Mouse (Mus musculus) CH12.LX (cell line): ENCODE measurements at regions not wholly inside any gene's neighbourhood (a gene's known extent, or its start where the extent isn't known, plus 50 kb on each side); places are given as distances from the start of the nearest gene placed in this dataset.

Source experiments
- DNase-seq: peaks from one replicate; pipeline ENCODE4 v3.0.0-alpha.2; 2013; ENCODE audit errors: extremely low read depth
- H3K27ac ChIP-seq: 2 replicates; pipeline ENCODE4 v1.5.1; 2012; ENCODE audit warnings: low read depth, mild to moderate bottlenecking, control low read depth, moderate library complexity; ENCODE audit not compliant: insufficient read depth
- H3K27me3 ChIP-seq: replicated peaks from 2 replicates; pipeline ENCODE3; 2012; ENCODE audit warnings: inconsistent platforms
- H3K36me3 ChIP-seq, 2 experiments: replicated peaks in 1 of 2; 2 replicates each; pipeline versions ENCODE3 to v1.6.1; 2012; ENCODE audit warnings: inconsistent platforms in 1 of 2, low read length in 1 of 2, mild to moderate bottlenecking in 1 of 2, mixed read lengths in 1 of 2, moderate library complexity in 1 of 2; ENCODE audit not compliant: control insufficient read depth in 1 of 2, insufficient read depth in 1 of 2
- H3K4me1 ChIP-seq, 2 experiments: 2 replicates each; pipeline ENCODE4 v1.6.1; 2012; ENCODE audit warnings: inconsistent platforms in 1 of 2, moderate library complexity in 1 of 2; ENCODE audit not compliant: insufficient read depth in 2 of 2, control insufficient read depth in 1 of 2
- H3K4me2 ChIP-seq: 2 replicates; pipeline ENCODE4 v1.6.1; 2012; ENCODE audit warnings: low read depth, mild to moderate bottlenecking, control low read depth; ENCODE audit not compliant: poor library complexity, insufficient read depth, severe bottlenecking
- H3K4me3 ChIP-seq, 3 experiments: fragments of 150-350 bp in 1 of 3; sonication (generic) in 1 of 3; replicated peaks in 1 of 3; 2 replicates each; pipeline versions ENCODE3 to v1.5.1; 2011 to 2012; ENCODE audit warnings: low read depth in 2 of 3, low read length in 2 of 3, mild to moderate bottlenecking in 2 of 3, moderate library complexity in 2 of 3, control low read depth in 1 of 3, improper control_type of control experiment in 1 of 3, inconsistent platforms in 1 of 3, mixed read lengths in 1 of 3; ENCODE audit not compliant: poor library complexity in 1 of 3
- H3K79me2 ChIP-seq: replicated peaks from 2 replicates; pipeline ENCODE4 v1.6.1; 2012; ENCODE audit warnings: mild to moderate bottlenecking, moderate library complexity; ENCODE audit not compliant: control insufficient read depth, poor library complexity, insufficient read depth, severe bottlenecking; ENCODE audit errors: extremely low read depth
- H3K9ac ChIP-seq: 2 replicates; pipeline ENCODE4 v1.6.1; 2012; ENCODE audit warnings: low read depth, mild to moderate bottlenecking, control low read depth, moderate library complexity; ENCODE audit not compliant: insufficient read depth
- H3K9me3 ChIP-seq: replicated peaks from 2 replicates; pipeline ENCODE3; 2012; ENCODE audit warnings: low read length, inconsistent platforms, mixed read lengths
- BHLHE40 ChIP-seq: IDR thresholded peaks from 2 replicates; pipeline ENCODE4 v1.6.1; 2011; ENCODE audit warnings: mild to moderate bottlenecking, low read depth, low read length, improper control_type of control experiment
- CHD2 ChIP-seq: IDR thresholded peaks from 2 replicates; pipeline ENCODE4 v1.6.1; 2011; ENCODE audit warnings: low read length, improper control_type of control experiment
- E2F4 ChIP-seq: IDR thresholded peaks from 2 replicates; pipeline ENCODE4 v1.6.1; 2011; ENCODE audit warnings: low read depth, low read length, improper control_type of control experiment; ENCODE audit not compliant: insufficient replicate concordance
- EP300 ChIP-seq: IDR thresholded peaks from 2 replicates; pipeline ENCODE4 v1.6.1; 2011; ENCODE audit warnings: low read length, improper control_type of control experiment
- GABPA ChIP-seq: IDR thresholded peaks from 2 replicates; pipeline ENCODE4 v1.6.1; 2012; ENCODE audit warnings: low read depth, low read length, improper control_type of control experiment, inconsistent platforms; ENCODE audit not compliant: insufficient replicate concordance
- IRF4 ChIP-seq: IDR thresholded peaks from 2 replicates; pipeline ENCODE4 v1.6.1; 2014; ENCODE audit warnings: low read depth, mild to moderate bottlenecking, inconsistent platforms, low read length, improper control_type of control experiment
- JUN ChIP-seq: IDR thresholded peaks from 2 replicates; pipeline ENCODE4 v1.6.1; 2011; ENCODE audit warnings: low read depth, mild to moderate bottlenecking, low read length, improper control_type of control experiment, moderate library complexity; ENCODE audit not compliant: insufficient read depth
- JUND ChIP-seq: conservative IDR thresholded peaks from 2 replicates; pipeline ENCODE4 v1.6.1; 2011; ENCODE audit warnings: low read depth, low read length, improper control_type of control experiment
- KAT2A ChIP-seq: IDR thresholded peaks from 2 replicates; pipeline ENCODE4 v1.6.1; 2012; ENCODE audit warnings: low read length, improper control_type of control experiment, inconsistent platforms; ENCODE audit not compliant: insufficient replicate concordance
- MAFK ChIP-seq: IDR thresholded peaks from 2 replicates; pipeline ENCODE4 v1.6.1; 2011; ENCODE audit warnings: low read length, improper control_type of control experiment; ENCODE audit not compliant: insufficient replicate concordance
- MEF2A ChIP-seq: IDR thresholded peaks from 2 replicates; pipeline ENCODE4 v1.6.1; 2014; ENCODE audit warnings: low read depth, mild to moderate bottlenecking, inconsistent platforms, low read length, improper control_type of control experiment, borderline replicate concordance
- MXI1 ChIP-seq: IDR thresholded peaks from 2 replicates; pipeline ENCODE4 v1.6.1; 2011; ENCODE audit warnings: mild to moderate bottlenecking, low read depth, low read length, improper control_type of control experiment
- NELFE ChIP-seq: IDR thresholded peaks from 2 replicates; pipeline ENCODE4 v1.6.1; 2011; ENCODE audit warnings: low read depth, low read length, improper control_type of control experiment
- NRF1 ChIP-seq: IDR thresholded peaks from 2 replicates; pipeline ENCODE4 v1.6.1; 2014; ENCODE audit warnings: low read depth, mild to moderate bottlenecking, inconsistent platforms, low read length, improper control_type of control experiment, moderate library complexity
- PAX5 ChIP-seq: IDR thresholded peaks from 2 replicates; pipeline ENCODE4 v1.6.1; 2012; ENCODE audit warnings: low read length, inconsistent platforms, mixed read lengths
- RAD21 ChIP-seq: IDR thresholded peaks from 2 replicates; pipeline ENCODE4 v1.6.1; 2011; ENCODE audit warnings: low read depth, mild to moderate bottlenecking, low read length, improper control_type of control experiment, moderate library complexity
- SIN3A ChIP-seq: IDR thresholded peaks from 2 replicates; pipeline ENCODE4 v1.6.1; 2012; ENCODE audit warnings: low read length, improper control_type of control experiment, inconsistent platforms
- SMC3 ChIP-seq: IDR thresholded peaks from 2 replicates; pipeline ENCODE4 v1.6.1; 2011; ENCODE audit warnings: low read depth, low read length, improper control_type of control experiment
- TBP ChIP-seq: conservative IDR thresholded peaks from 2 replicates; pipeline ENCODE4 v1.6.1; 2011; ENCODE audit warnings: low read depth, low read length, improper control_type of control experiment
- TCF12 ChIP-seq: IDR thresholded peaks from 2 replicates; pipeline ENCODE4 v1.6.1; 2014; ENCODE audit warnings: low read depth, mild to moderate bottlenecking, inconsistent platforms, low read length, improper control_type of control experiment
- USF2 ChIP-seq: conservative IDR thresholded peaks from 2 replicates; pipeline ENCODE4 v1.6.1; 2011; ENCODE audit warnings: low read depth, low read length, improper control_type of control experiment
- ZKSCAN1 ChIP-seq: IDR thresholded peaks from 2 replicates; pipeline ENCODE4 v1.6.1; 2012; ENCODE audit warnings: low read depth, inconsistent platforms, low read length, improper control_type of control experiment, borderline replicate concordance
- dilution Hi-C: fragments of 300-500 bp; cut with MboI; formaldehyde crosslinking; loops from 2 replicates; pipeline ENCODE4 v1.14.3; 2020; ENCODE audit warnings: low sequenced_read_pairs; ENCODE audit not compliant: extremely low pct_unique_long_range_greater_than_20kb, extremely low pct_ligation_motif_present
- in situ Hi-C: fragments of 300-500 bp; cut with MboI; formaldehyde crosslinking; loops from 3 replicates; pipeline ENCODE4 v1.14.3; 2019; ENCODE audit warnings: low sequenced_read_pairs, low pct_ligation_motif_present, low pct_unique_long_range_greater_than_20kb, mixed read lengths

DNA sequence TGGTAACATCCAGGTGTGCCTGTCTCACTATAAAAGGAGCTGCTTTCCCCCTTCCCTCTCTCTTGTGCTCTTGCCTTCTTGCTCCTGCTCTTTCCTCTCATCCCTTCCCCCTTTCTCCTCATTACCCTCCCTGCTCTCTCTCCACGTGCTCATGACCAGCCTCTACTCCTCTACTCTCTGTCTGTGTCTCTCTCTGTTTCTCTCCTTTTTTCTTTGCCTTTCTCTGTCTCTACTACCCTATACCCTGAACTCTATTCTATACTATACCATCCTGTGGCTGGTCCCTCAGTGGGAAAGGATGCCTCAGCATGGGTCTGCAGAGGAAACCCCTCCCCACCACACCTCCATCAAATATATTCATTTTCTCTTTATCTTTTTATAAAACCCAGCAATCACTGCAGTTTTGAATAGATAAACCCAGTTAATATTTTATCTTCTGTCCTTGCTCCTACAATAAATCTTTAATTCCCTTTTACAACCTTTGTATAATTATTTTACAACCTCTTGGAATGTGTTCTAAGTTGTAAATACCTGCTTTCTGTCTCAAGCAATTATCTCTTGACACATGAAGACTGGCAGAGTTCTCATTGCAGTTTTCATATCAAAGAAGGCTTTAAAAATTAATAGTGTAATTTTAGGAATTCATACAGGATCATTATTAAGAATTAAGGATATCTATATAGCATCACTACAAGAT is 127.1 kb upstream of the Gnai1 start:
- H3K9ac ChIP-seq, result no peak overlapping the region
- no peaks in the 10 kb centered on the region for H3K36me3 ChIP-seq
- TF ChIP-seq E2F4 (no peak), SMC3 (no peak), NRF1 (no peak), GABPA (no peak)
- H3K4me3 ChIP-seq, result no peak overlapping the region
- H3K27me3 ChIP-seq, result no peaks in the 10 kb centered on the region
- no peaks in the 10 kb centered on the region for H3K9me3 ChIP-seq
- H3K79me2 ChIP-seq, result no peaks in the 10 kb centered on the region
- no peak for DNase-seq
- no peak overlapping the region for H3K27ac ChIP-seq
- no peaks in the 10 kb centered on the region for H3K4me1 ChIP-seq
- in situ Hi-C loops (no loop called here), dilution Hi-C loops (no loop called here)
- H3K4me2 ChIP-seq, result no peak overlapping the region

DNA sequence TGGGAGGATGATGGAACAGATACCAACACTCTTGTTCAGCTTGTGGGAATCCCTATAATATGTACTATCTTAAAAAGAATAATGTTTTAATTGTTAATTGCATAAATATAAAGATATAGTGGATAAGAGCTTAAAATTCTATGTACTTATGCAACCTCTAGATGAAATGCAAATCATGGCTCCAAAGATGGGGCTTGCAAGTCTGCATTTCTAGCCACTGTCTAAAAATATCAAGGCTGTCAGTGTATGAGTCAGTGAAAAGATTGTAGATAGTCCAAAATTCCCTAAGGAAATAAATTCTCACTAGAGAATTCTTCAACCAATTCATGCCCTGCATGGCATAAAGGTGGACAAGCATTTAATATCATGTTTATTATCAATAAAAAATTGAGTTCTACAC is 124.2 kb upstream of the Gnai1 start:
- Histone ChIP-seq H3K27me3 (no peaks in the 10 kb centered on the region), H3K4me2 (no peak overlapping the region), H3K9ac (no peak overlapping the region), H3K4me1 (no peaks in the 10 kb centered on the region), H3K79me2 (no peaks in the 10 kb centered on the region), H3K9me3 (no peaks in the 10 kb centered on the region), H3K36me3 (no peaks in the 10 kb centered on the region), H3K4me3 (no peak overlapping the region), H3K27ac (no peak overlapping the region)
- DNase-seq, result no peak
- in situ Hi-C loops (no loop called here), dilution Hi-C loops (no loop called here)
- no peak for TF ChIP-seq RAD21
- no peak for TF ChIP-seq PAX5
- no peak for TF ChIP-seq SIN3A
- no peak for TF ChIP-seq JUN
- TF ChIP-seq TBP, result no peak
- TF ChIP-seq MXI1, result no peak
- TF ChIP-seq MEF2A, result no peak
- TF ChIP-seq KAT2A, result no peak
- no peak for TF ChIP-seq JUND
- TF ChIP-seq TCF12, result no peak
- TF ChIP-seq USF2, result no peak
- no peak for TF ChIP-seq IRF4
- TF ChIP-seq NELFE, result no peak
- TF ChIP-seq EP300, result no peak
- no peak for TF ChIP-seq CHD2
- no peak for TF ChIP-seq E2F4
- no peak for TF ChIP-seq BHLHE40
- no peak for TF ChIP-seq ZKSCAN1
- TF ChIP-seq NRF1, result no peak
- TF ChIP-seq MAFK, result no peak
- TF ChIP-seq, all 38 proteins: peak for 0
